Mouse (Mus musculus) forebrain, embryonic 13.5 days (tissue): ENCODE data around the gene Tigd2. TPM values are rescaled to one million over a fixed set of nuclear protein-coding genes. Genes with fewer than 3 reads are reported as not detected.
"Not testable (repeated sequence)": the region's sequence is repeated elsewhere in the genome, so short reads cannot be mapped to it uniquely, and the experiment has no call there.

Source experiments
- ATAC-seq: fragments of 200-750 bp; cut with Nextera tagmentation; 2 replicates; pipeline ENCODE4 v1.8.0; 2017
- H3K27ac ChIP-seq: fragments of 300-500 bp; sonication (generic); 2 replicates; pipeline ENCODE4 v1.5.1; 2015; ENCODE audit warnings: inconsistent platforms, mild to moderate bottlenecking, moderate library complexity
- H3K27me3 ChIP-seq: fragments of 300-500 bp; sonication (generic); 2 replicates; pipeline ENCODE4 v1.6.1; 2015; ENCODE audit warnings: mild to moderate bottlenecking, inconsistent platforms
- H3K36me3 ChIP-seq: fragments of 300-500 bp; sonication (generic); 2 replicates; pipeline ENCODE4 v1.6.1; 2015; ENCODE audit warnings: mild to moderate bottlenecking, inconsistent platforms; ENCODE audit not compliant: poor library complexity, severe bottlenecking
- H3K4me1 ChIP-seq: fragments of 300-500 bp; sonication (generic); 2 replicates; pipeline ENCODE4 v1.6.1; 2015; ENCODE audit warnings: inconsistent platforms
- H3K4me2 ChIP-seq: fragments of 300-500 bp; sonication (generic); 2 replicates; pipeline ENCODE4 v1.6.1; 2015; ENCODE audit warnings: inconsistent platforms, mild to moderate bottlenecking, moderate library complexity
- H3K4me3 ChIP-seq: fragments of 300-500 bp; sonication (generic); 2 replicates; pipeline ENCODE4 v1.5.1; 2015; ENCODE audit warnings: mild to moderate bottlenecking, inconsistent platforms
- H3K9ac ChIP-seq: fragments of 300-500 bp; sonication (generic); 2 replicates; pipeline ENCODE4 v1.6.1; 2015; ENCODE audit warnings: mild to moderate bottlenecking, inconsistent platforms
- H3K9me3 ChIP-seq: fragments of 300-500 bp; sonication (generic); replicated peaks from 2 replicates; pipeline ENCODE4 v1.6.1; 2016; ENCODE audit warnings: inconsistent platforms
- WGBS: fragments of 180-500 bp; shearing (Covaris S2); methylation state at CpG from one replicate; pipeline ENCODE4 v1.1.7; 2015; 5-methylcytosine and 5-hydroxymethylcytosine counted together
- polyA plus RNA-seq: library from polyadenylated mRNA; unstranded; fragments of >200 nt; fragmentation: Nextera tagmentation; extraction: Ambion mirVana; gene quantifications from 2 replicates; pipeline ENCODE4 v1.2.1, GENCODE M21; 2015

The Tigd2 gene
- 8.4 and 9.0 TPM in 2 replicates for polyA plus RNA-seq

DNA sequence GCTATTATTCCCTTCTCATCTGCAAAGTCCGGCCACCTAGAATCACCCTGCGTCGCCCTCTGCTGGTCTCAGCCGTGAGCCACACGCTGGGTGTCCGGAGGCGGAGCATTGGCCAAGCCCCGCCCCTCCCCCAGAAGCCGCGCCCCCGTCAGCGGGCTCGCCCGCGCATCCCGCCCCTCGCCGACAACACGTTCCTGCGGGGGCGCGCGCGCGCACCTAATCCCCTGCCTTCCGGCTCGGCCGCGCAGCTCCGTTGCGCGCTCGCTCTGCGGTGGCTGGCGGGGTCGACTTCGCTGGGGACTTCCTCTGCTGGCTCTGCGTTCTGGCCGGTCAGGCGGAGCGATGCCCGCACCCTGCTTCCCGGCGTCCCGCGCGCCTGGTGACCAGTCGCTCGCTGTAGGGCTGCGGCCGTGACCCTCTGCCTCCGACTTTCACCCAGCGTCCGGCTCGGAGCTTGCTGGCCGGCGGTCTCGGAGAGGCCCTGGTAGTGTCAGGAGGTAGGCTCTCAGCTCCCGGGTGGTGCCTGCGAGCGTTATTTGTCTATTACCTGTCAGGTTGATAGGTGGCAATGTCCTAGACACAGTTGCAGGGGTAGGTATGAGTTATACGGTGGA, at the start of gene Tigd2:
Gene Tigd2 (plus strand): TSS at position 186 of the 614 bp plus-strand sequence.
- no peaks in the 10 kb centered on the region for H3K9me3 ChIP-seq
- peaks cover 5% of the 10 kb centered on the region for H3K4me1 ChIP-seq
- peak within 1 kb of the TSS; percentile 65 for H3K27ac ChIP-seq
- ATAC-seq: peak; percentile 96
- H3K4me3 ChIP-seq: peak within 1 kb of the TSS; percentile 77
- H3K9ac ChIP-seq: peak within 1 kb of the TSS; percentile 90
- under 1% methylated on average over 61 of the region's 62 CpGs for WGBS
- no peaks in the 10 kb centered on the region for H3K36me3 ChIP-seq
- no peaks in the 10 kb centered on the region for H3K27me3 ChIP-seq
- peak within 1 kb of the TSS; percentile 74 for H3K4me2 ChIP-seq

GRCm38 (mm10) chr6:59161801-59162478, 46.7 kb upstream of the Tigd2 start:
- no peak overlapping the region for H3K4me3 ChIP-seq
- H3K27me3 ChIP-seq: no peaks in the 10 kb centered on the region
- no peaks in the 10 kb centered on the region for H3K9me3 ChIP-seq
- H3K4me1 ChIP-seq: no peaks in the 10 kb centered on the region
- no peak overlapping the region for H3K9ac ChIP-seq
- H3K36me3 ChIP-seq: no peaks in the 10 kb centered on the region
- ATAC-seq: no peak
- no peak overlapping the region for H3K4me2 ChIP-seq
- 88% methylated on average over 4 of the region's 4 CpGs for WGBS
- H3K27ac ChIP-seq: no peak overlapping the region

- Histone ChIP-seq H3K9me3 (no peaks in the 10 kb centered on the region), H3K4me2 (no peak overlapping the region), H3K4me3 (no peak overlapping the region), H3K4me1 (no peaks in the 10 kb centered on the region), H3K27ac (no peak overlapping the region), H3K27me3 (no peaks in the 10 kb centered on the region), H3K36me3 (no peaks in the 10 kb centered on the region), H3K9ac (no peak overlapping the region)
- WGBS: 75% methylated on average over 2 of the region's 2 CpGs
- ATAC-seq: no peak
These were observed 45.8 kb upstream of the Tigd2 start for GRCm38 (mm10) chr6:59162887-59163286.

DNA sequence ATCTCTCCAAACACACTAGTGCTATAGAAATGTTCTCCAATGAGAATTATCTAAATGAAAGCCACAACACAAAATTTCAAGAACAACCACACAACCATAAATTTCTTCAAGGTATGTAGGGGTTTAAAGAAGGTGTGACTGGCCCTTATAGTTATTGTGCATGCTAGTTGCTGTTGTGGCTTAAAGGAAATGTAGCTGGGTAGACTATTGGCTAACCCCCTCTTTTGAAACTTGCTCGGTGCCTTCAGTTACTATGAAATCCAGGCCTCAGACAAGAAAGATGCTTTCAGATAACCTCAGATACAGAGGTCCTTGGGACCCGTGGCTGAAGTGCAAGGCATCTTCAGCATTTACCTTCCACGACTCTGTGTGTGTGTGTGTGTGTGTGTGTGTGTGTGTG, 45.3 kb upstream of the Tigd2 start:
- no peak overlapping the region for H3K4me3 ChIP-seq
- no peak overlapping the region for H3K4me2 ChIP-seq
- no peak for ATAC-seq

DNA sequence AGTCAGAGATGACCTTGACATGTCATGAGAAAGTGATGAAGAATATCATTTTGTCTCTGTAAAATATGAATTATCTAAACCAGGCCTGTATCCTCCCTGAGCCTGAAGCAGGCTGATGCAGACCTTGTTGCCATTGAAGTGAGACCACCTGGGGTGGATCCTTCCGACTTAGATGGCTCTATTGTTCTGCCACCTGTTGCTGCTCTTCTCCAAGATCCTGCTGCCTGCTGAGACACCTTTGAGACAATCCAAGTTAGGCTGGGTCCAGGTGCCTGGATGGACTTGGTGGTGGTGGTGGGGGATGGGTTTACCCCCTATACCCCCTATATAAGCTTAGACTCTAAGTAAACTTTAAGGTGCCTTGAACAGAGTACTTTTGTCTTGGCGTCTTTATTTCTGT, 39.7 kb upstream of the Tigd2 start:
- 11% methylated on average over 2 of the region's 2 CpGs for WGBS
- Histone ChIP-seq H3K9ac (no peak overlapping the region), H3K36me3 (no peaks in the 10 kb centered on the region), H3K4me1 (no peaks in the 10 kb centered on the region), H3K9me3 (no peaks in the 10 kb centered on the region), H3K4me2 (no peak overlapping the region), H3K27me3 (no peaks in the 10 kb centered on the region), H3K4me3 (no peak overlapping the region), H3K27ac (no peak overlapping the region)
- ATAC-seq: no peak

More for the DNA sequence above, 45.3 kb upstream of the Tigd2 start:
- WGBS: 98% methylated on average over 3 of the region's 3 CpGs
- Histone ChIP-seq H3K9ac (no peak overlapping the region), H3K9me3 (no peaks in the 10 kb centered on the region), H3K27ac (no peak overlapping the region), H3K4me1 (no peaks in the 10 kb centered on the region), H3K36me3 (no peaks in the 10 kb centered on the region), H3K27me3 (no peaks in the 10 kb centered on the region)

DNA sequence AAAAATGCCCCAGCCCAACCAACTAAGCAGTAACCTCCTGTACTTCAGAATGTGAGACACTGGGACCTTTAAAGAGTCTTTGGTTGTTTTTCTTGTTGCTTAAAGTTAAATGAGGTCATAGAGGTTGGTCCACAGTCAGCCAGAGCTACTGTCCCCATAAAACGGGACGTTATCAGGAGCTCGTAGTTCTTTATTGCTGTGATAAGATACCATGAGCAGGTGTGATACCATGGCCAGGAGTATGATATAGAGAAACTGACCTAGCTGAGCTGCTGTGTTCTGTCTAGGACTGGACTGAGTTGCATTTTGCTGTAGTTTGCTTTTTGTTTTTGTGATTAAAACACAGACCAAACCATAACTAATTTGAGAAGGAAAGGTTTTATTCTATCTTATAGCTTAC, 37.4 kb upstream of the Tigd2 start:
- no peak for ATAC-seq
- no peaks in the 10 kb centered on the region for H3K36me3 ChIP-seq
- no peak overlapping the region for H3K4me3 ChIP-seq
- no peaks in the 10 kb centered on the region for H3K4me1 ChIP-seq
- H3K4me2 ChIP-seq: no peak overlapping the region
- no peaks in the 10 kb centered on the region for H3K27me3 ChIP-seq
- no peak overlapping the region for H3K9ac ChIP-seq
- WGBS: 93% methylated on average over 3 of the region's 3 CpGs
- no peak overlapping the region for H3K27ac ChIP-seq
- H3K9me3 ChIP-seq: no peaks in the 10 kb centered on the region

DNA sequence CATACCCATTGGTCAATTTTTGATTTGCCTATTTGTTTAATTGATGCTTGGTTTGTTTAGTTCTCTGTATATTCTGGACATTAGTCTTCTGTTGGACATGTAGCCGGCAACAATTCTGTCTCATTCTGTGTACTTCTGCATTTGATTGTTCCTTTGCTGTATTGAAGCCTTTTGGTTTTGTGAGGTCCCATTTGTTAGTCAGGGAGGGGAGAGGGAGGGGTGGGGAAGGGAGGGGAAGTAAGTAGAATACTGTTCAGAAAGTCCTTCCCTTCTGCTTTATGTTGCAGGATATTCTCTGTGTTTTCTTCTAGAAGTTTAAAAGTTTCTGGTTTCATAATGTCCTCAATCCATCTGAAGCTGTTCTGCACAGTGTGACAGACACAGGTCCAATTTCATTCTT, 34.7 kb upstream of the Tigd2 start:
- no peak overlapping the region for H3K9ac ChIP-seq
- H3K9me3 ChIP-seq: no peaks in the 10 kb centered on the region
- no peak overlapping the region for H3K4me3 ChIP-seq
- no peak overlapping the region for H3K4me2 ChIP-seq
- no peaks in the 10 kb centered on the region for H3K36me3 ChIP-seq
- no peaks in the 10 kb centered on the region for H3K27me3 ChIP-seq
- no peak for ATAC-seq
- 61% methylated on average over 1 of the region's 1 CpGs for WGBS
- H3K4me1 ChIP-seq: no peaks in the 10 kb centered on the region
- no peak overlapping the region for H3K27ac ChIP-seq

DNA sequence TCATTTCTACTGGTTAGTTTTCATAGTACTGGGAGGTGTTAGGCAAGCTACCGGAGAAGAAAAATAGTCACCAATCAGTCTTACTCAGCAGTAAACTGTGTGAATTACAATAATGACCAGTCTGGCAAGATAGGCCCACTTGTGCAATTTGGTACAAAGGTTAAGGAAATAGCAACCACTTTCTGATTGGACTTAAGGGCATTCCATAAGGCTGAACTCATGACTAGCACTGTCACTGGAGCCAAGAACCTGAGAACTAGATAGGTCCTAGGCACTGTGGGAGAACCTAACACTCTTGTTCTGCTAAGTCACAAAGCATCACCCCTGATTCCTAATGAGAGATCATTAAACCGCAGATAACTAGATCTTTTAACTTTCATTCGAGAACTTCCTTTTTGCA, 30.6 kb upstream of the Tigd2 start:
- 92% methylated on average over 3 of the region's 3 CpGs for WGBS
- H3K36me3 ChIP-seq: no peaks in the 10 kb centered on the region
- H3K4me1 ChIP-seq: no peaks in the 10 kb centered on the region
- H3K9me3 ChIP-seq: no peaks in the 10 kb centered on the region
- ATAC-seq: no peak
- no peak overlapping the region for H3K9ac ChIP-seq
- H3K27ac ChIP-seq: no peak overlapping the region
- no peak overlapping the region for H3K4me2 ChIP-seq
- no peaks in the 10 kb centered on the region for H3K27me3 ChIP-seq
- no peak overlapping the region for H3K4me3 ChIP-seq

GRCm38 (mm10) chr6:59180376-59180996, 28.2 kb upstream of the Tigd2 start:
- ATAC-seq: peak; percentile 93

GRCm38 (mm10) chr6:59185010-59185699, 23.5 kb upstream of the Tigd2 start:
- no peak for ATAC-seq
- Histone ChIP-seq H3K27ac (no peak overlapping the region), H3K36me3 (no peaks in the 10 kb centered on the region), H3K4me1 (no peaks in the 10 kb centered on the region), H3K4me2 (no peak overlapping the region), H3K9ac (no peak overlapping the region), H3K9me3 (no peaks in the 10 kb centered on the region), H3K27me3 (no peaks in the 10 kb centered on the region), H3K4me3 (no peak overlapping the region)
- WGBS: 85% methylated on average over 13 of the region's 13 CpGs

More at GRCm38 (mm10) chr6:59180376-59180996, 28.2 kb upstream of the Tigd2 start:
- Histone ChIP-seq H3K4me3 (no peak overlapping the region), H3K36me3 (no peaks in the 10 kb centered on the region), H3K4me1 (no peaks in the 10 kb centered on the region), H3K4me2 (no peak overlapping the region), H3K27ac (no peak overlapping the region), H3K27me3 (no peaks in the 10 kb centered on the region), H3K9ac (no peak overlapping the region), H3K9me3 (no peaks in the 10 kb centered on the region)
- WGBS: 46% methylated on average over 7 of the region's 7 CpGs

- 83% methylated on average over 1 of the region's 1 CpGs for WGBS
- ATAC-seq: no peak
- Histone ChIP-seq H3K4me2 (no peak overlapping the region), H3K4me3 (no peak overlapping the region), H3K36me3 (no peaks in the 10 kb centered on the region), H3K4me1 (no peaks in the 10 kb centered on the region), H3K27ac (no peak overlapping the region), H3K9ac (no peak overlapping the region), H3K27me3 (no peaks in the 10 kb centered on the region), H3K9me3 (no peaks in the 10 kb centered on the region)
These were observed 18.7 kb upstream of the Tigd2 start for GRCm38 (mm10) chr6:59190006-59190405.

GRCm38 (mm10) chr6:59194518-59194917, 14.2 kb upstream of the Tigd2 start:
- H3K36me3 ChIP-seq, H3K4me2 ChIP-seq, H3K4me1 ChIP-seq, H3K9ac ChIP-seq, H3K4me3 ChIP-seq, H3K27ac ChIP-seq, ATAC-seq, H3K27me3 ChIP-seq, H3K9me3 ChIP-seq: not testable (repeated sequence)
- 81% methylated on average over 3 of the region's 3 CpGs for WGBS
